Mouse (Mus musculus): ENCODE measurements around the gene Ing5. TPM values are rescaled to one million over a fixed set of nuclear protein-coding genes. Genes with fewer than 3 reads are reported as not detected.
"Not testable (repeated sequence)": the region's sequence is repeated elsewhere in the genome, so short reads cannot be mapped to it uniquely, and the experiment has no call there.

Ing5 gene
- total RNA-seq, 2 experiments from 2014 or later, result 3.0 to 4.2 TPM

- intact Hi-C loops (cut with DNase I); DNase-seq: not testable (repeated sequence)
Measured at GRCm38 (mm10) chr1:93845766-93846366, 42.1 kb downstream of the Ing5 start.

DNA sequence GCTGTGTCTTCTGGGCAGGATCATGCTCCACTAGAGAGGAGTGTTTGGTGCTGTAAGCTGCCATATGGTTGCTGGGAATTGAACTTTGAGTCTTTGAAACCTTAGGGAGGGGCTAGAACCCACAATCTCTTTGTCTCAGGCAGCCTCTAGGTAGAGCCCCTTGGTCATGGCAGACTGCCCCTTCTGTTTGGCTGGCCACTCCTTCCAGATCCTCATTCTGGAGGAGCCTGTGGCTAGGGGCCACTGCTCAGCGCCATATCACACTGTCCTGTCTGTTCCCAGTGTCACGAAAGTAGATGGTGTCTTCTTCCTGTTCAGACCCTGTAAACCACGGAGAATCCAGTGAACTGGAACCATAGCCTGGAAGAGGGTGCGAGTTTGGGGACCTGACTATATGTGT lies 52.0 kb downstream of the Ing5 start:
- intact Hi-C loops (cut with DNase I); DNase-seq: not testable (repeated sequence)

GRCm38 (mm10) chr1:93857370-93857769 lies 53.6 kb downstream of the Ing5 start:
- no peak for DNase-seq

DNA sequence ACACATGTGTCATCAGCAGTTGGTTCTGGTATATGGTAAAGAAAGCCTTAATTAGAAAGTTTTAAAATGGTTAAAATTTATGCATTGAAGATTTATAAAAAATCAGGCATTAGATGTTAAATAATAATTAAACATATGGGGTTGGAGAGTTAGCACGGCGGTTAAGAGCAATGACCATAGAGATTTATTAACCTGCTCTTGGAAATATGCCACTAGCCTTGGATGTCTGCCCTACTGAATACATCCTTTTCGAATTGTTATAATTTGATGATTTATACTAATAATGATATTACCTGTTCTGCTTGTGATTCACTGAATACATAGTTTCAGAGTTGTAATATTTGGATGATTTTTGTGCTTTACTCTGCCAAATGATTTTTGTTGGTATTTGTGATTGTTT lies 54.2 kb downstream of the Ing5 start:
- no peak for DNase-seq
- intact Hi-C loops (cut with DNase I), result no loop called here

More at GRCm38 (mm10) chr1:93857370-93857769, 53.6 kb downstream of the Ing5 start:
- intact Hi-C loops (cut with DNase I), result no loop called here

- intact Hi-C loops (cut with DNase I), result no loop called here
Measured at GRCm38 (mm10) chr1:93859619-93860018, 55.9 kb downstream of the Ing5 start.

GRCm38 (mm10) chr1:93861048-93861447 lies 57.3 kb downstream of the Ing5 start, which contains the start of gene Gal3st2:
Gene Gal3st2, plus strand, starts transcription at chr1:93861306.
- DNase-seq; intact Hi-C loops (cut with DNase I): not testable (repeated sequence)

More at GRCm38 (mm10) chr1:93859619-93860018, 55.9 kb downstream of the Ing5 start:
- DNase-seq, result no peak

Other genes starting within 250 kb of the Ing5 start
- gene Stk25, start 145.3 kb upstream of the Ing5 start, total RNA-seq (2021), result 10 to 100 TPM; 81.8 to 87.7 TPM
- 1 to 10 TPM; 1.2 to 1.8 TPM for gene Bok, start 118.3 kb upstream of the Ing5 start, total RNA-seq (2021)
- gene Atg4b, start 52.5 kb upstream of the Ing5 start, total RNA-seq (2021), result 10 to 100 TPM; 27.0 to 28.5 TPM
- 10 to 100 TPM; 61.0 to 65.6 TPM for gene Thap4, start 49.1 kb upstream of the Ing5 start, total RNA-seq (2021)
- gene Dtymk, start 2.0 kb upstream of the Ing5 start, total RNA-seq (2021), result 10 to 100 TPM; 14.0 to 15.1 TPM
- gene D2hgdh, start 20.9 kb downstream of the Ing5 start, total RNA-seq (2021), result 10 to 100 TPM; 17.2 to 22.1 TPM
- gene Gal3st2, start 57.3 kb downstream of the Ing5 start, total RNA-seq (2021), result not detected
- gene Gal3st2b, start 114.3 kb downstream of the Ing5 start, total RNA-seq (2021), result under 1 TPM in 1 of 2 experiments, not detected in 1; 0.12 TPM
- gene Gal3st2c, start 186.5 kb downstream of the Ing5 start, total RNA-seq (2021), result under 1 TPM in 1 of 2 experiments, not detected in 1; 0.05 TPM
- gene Neu4, start 216.5 kb downstream of the Ing5 start, total RNA-seq (2021), result not detected
- gene Pdcd1, start 248.6 kb downstream of the Ing5 start, total RNA-seq (2021), result not detected